Mouse (Mus musculus): Measurements from ENCODE around the gene Vps8. TPM values are rescaled to one million over a fixed set of nuclear protein-coding genes. Genes with fewer than 3 reads are reported as not detected.

Gene Vps8
- polyA plus RNA-seq, 2 experiments = 11.0 to 15.2 TPM

DNA sequence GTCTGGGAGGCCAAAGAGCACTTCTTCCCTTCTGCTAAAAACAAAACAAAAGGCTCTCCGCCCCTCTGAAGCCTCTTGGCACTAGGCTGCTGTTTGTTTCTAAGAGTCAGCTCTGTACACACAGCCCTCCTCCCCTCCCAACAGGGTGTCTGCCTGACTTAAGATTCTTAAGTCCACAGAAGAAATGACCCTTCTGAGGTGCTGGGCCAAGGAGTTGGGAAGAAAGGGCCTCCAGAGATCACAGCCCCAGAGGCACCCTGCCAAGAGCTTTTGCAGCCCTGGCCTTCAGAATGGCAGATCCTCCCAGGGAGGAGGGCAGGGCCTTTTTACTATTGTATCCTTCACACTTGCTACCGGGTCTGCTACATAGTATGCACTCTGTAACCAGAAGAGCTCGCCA, 33.6 kb upstream of the Vps8 start:
- Histone ChIP-seq H3K27me3 (ENCODE audit: control insufficient read depth, insufficient read depth, low read length) (no peaks in the 10 kb centered on the region), H3K4me3 (replicated peaks; ENCODE audit: low read length) (no peak overlapping the region), H3K9me3 (ENCODE audit: control insufficient read depth, low read length) (no peaks in the 10 kb centered on the region), H3K4me1 (ENCODE audit: control insufficient read depth, insufficient read depth, low read length) (peaks cover 23% of the 10 kb centered on the region), H3K9ac (ENCODE audit: low read depth, low read length, severe bottlenecking) (no peak overlapping the region), H3K27ac (replicated peaks; ENCODE audit: low read depth, low read length) (no peak overlapping the region), H3K4me2 (replicated peaks; ENCODE audit: low read depth, low read length, severe bottlenecking) (no peak overlapping the region), H3K36me3 (ENCODE audit: control insufficient read depth, insufficient read depth, low read length) (no peaks in the 10 kb centered on the region)
- no peak for TF ChIP-seq POLR2A (IDR thresholded peaks at IDR 0.05; ENCODE audit: borderline replicate concordance, extremely low read depth, insufficient read depth, insufficient read length)
- DNase-seq (ENCODE audit: low spot score) (no peak), ATAC-seq (ENCODE audit: low FRiP score, low read depth) (no peak)
- WGBS = 60% methylated on average over 3 of the region's 3 CpGs

- Histone ChIP-seq H3K9ac (ENCODE audit: low read depth, low read length, severe bottlenecking) (peak overlapping the region; percentile 25; the same call in 1 of the 2 replicates), H3K4me3 (replicated peaks; ENCODE audit: low read length) (no peak overlapping the region), H3K4me1 (ENCODE audit: control insufficient read depth, insufficient read depth, low read length) (peaks cover 23% of the 10 kb centered on the region), H3K9me3 (ENCODE audit: control insufficient read depth, low read length) (no peaks in the 10 kb centered on the region), H3K27ac (replicated peaks; ENCODE audit: low read depth, low read length) (no peak overlapping the region), H3K27me3 (ENCODE audit: control insufficient read depth, insufficient read depth, low read length) (no peaks in the 10 kb centered on the region), H3K36me3 (ENCODE audit: control insufficient read depth, insufficient read depth, low read length) (no peaks in the 10 kb centered on the region), H3K4me2 (replicated peaks; ENCODE audit: low read depth, low read length, severe bottlenecking) (no peak overlapping the region)
- TF ChIP-seq POLR2A (IDR thresholded peaks at IDR 0.05; ENCODE audit: borderline replicate concordance, extremely low read depth, insufficient read depth, insufficient read length) = no peak
- WGBS = 27% methylated on average over 5 of the region's 5 CpGs
- DNase-seq (ENCODE audit: low spot score) (no peak), ATAC-seq (ENCODE audit: low FRiP score, low read depth) (no peak)
Observed at GRCm38 (mm10) chr16:21390744-21391143, 32.2 kb upstream of the Vps8 start.

- Histone ChIP-seq H3K36me3 (ENCODE audit: control insufficient read depth, insufficient read depth, low read length) (no peaks in the 10 kb centered on the region), H3K9ac (ENCODE audit: low read depth, low read length, severe bottlenecking) (no peak overlapping the region), H3K9me3 (ENCODE audit: control insufficient read depth, low read length) (no peaks in the 10 kb centered on the region), H3K4me3 (replicated peaks; ENCODE audit: low read length) (no peak overlapping the region), H3K4me1 (ENCODE audit: control insufficient read depth, insufficient read depth, low read length) (peaks cover 20% of the 10 kb centered on the region), H3K27me3 (ENCODE audit: control insufficient read depth, insufficient read depth, low read length) (no peaks in the 10 kb centered on the region), H3K4me2 (replicated peaks; ENCODE audit: low read depth, low read length, severe bottlenecking) (no peak overlapping the region), H3K27ac (replicated peaks; ENCODE audit: low read depth, low read length) (peak overlapping the region; percentile 61; the same call in 1 of the 2 replicates)
- 67% methylated on average over 6 of the region's 6 CpGs for WGBS
- no peak for TF ChIP-seq POLR2A (IDR thresholded peaks at IDR 0.05; ENCODE audit: borderline replicate concordance, extremely low read depth, insufficient read depth, insufficient read length)
- DNase-seq (ENCODE audit: low spot score) = no peak
- ATAC-seq (ENCODE audit: low FRiP score, low read depth) = no peak
Observed at GRCm38 (mm10) chr16:21392099-21392498, 30.8 kb upstream of the Vps8 start.

- WGBS = 52% methylated on average over 9 of the region's 9 CpGs
- H3K27ac ChIP-seq (replicated peaks; ENCODE audit: low read depth, low read length) = peak overlapping the region; percentile 61; the same call in 1 of the 2 replicates
- no peak for TF ChIP-seq POLR2A (IDR thresholded peaks at IDR 0.05; ENCODE audit: borderline replicate concordance, extremely low read depth, insufficient read depth, insufficient read length)
- H3K4me3 ChIP-seq (replicated peaks; ENCODE audit: low read length) = no peak overlapping the region
- peaks cover 20% of the 10 kb centered on the region for H3K4me1 ChIP-seq (ENCODE audit: control insufficient read depth, insufficient read depth, low read length)
- no peaks in the 10 kb centered on the region for H3K36me3 ChIP-seq (ENCODE audit: control insufficient read depth, insufficient read depth, low read length)
- H3K9me3 ChIP-seq (ENCODE audit: control insufficient read depth, low read length) = no peaks in the 10 kb centered on the region
- H3K4me2 ChIP-seq (replicated peaks; ENCODE audit: low read depth, low read length, severe bottlenecking) = no peak overlapping the region
- H3K9ac ChIP-seq (ENCODE audit: low read depth, low read length, severe bottlenecking) = no peak overlapping the region
- no peaks in the 10 kb centered on the region for H3K27me3 ChIP-seq (ENCODE audit: control insufficient read depth, insufficient read depth, low read length)
- ATAC-seq (ENCODE audit: low FRiP score, low read depth) = peak; percentile 92
- peak; percentile 93 for DNase-seq (ENCODE audit: low spot score)
Observed at GRCm38 (mm10) chr16:21392517-21393112, 30.3 kb upstream of the Vps8 start.

DNA sequence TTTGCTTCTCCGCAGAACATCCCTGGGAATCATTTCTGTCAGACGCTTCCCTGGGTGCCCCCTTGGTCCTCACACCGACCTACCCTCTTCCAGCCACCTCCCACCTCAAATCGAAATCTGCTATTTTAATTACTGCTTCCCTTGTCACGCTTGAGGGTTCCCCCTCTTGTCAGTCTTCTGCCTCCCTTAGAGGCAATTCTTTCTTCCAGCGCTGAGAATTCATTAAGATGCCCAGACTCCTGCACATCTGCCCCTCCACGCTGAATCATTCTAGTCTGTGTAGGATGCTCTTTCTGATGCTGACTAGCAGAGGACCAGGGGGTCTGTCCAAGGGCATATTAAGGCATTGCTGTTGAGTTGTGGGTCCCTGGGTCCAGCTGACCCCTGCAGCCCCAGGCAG, 27.4 kb upstream of the Vps8 start:
- DNase-seq (ENCODE audit: low spot score) = no peak
- H3K27me3 ChIP-seq (ENCODE audit: control insufficient read depth, insufficient read depth, low read length) = no peaks in the 10 kb centered on the region
- peaks cover 26% of the 10 kb centered on the region for H3K4me1 ChIP-seq (ENCODE audit: control insufficient read depth, insufficient read depth, low read length)
- H3K9me3 ChIP-seq (ENCODE audit: control insufficient read depth, low read length) = no peaks in the 10 kb centered on the region
- no peak overlapping the region for H3K4me3 ChIP-seq (replicated peaks; ENCODE audit: low read length)
- H3K36me3 ChIP-seq (ENCODE audit: control insufficient read depth, insufficient read depth, low read length) = no peaks in the 10 kb centered on the region
- no peak for ATAC-seq (ENCODE audit: low FRiP score, low read depth)
- WGBS = 42% methylated on average over 7 of the region's 7 CpGs
- H3K9ac ChIP-seq (ENCODE audit: low read depth, low read length, severe bottlenecking) = no peak overlapping the region
- no peak overlapping the region for H3K27ac ChIP-seq (replicated peaks; ENCODE audit: low read depth, low read length)
- TF ChIP-seq POLR2A (IDR thresholded peaks at IDR 0.05; ENCODE audit: borderline replicate concordance, extremely low read depth, insufficient read depth, insufficient read length) = no peak
- H3K4me2 ChIP-seq (replicated peaks; ENCODE audit: low read depth, low read length, severe bottlenecking) = no peak overlapping the region
